Mouse (Mus musculus): Measurements from ENCODE around the gene Pcid2. TPM values are rescaled to one million over a fixed set of nuclear protein-coding genes. Genes with fewer than 3 reads are reported as not detected.

Gene Pcid2
- polyA plus RNA-seq, 1 experiment from 2014 or later = 57.4 TPM

DNA sequence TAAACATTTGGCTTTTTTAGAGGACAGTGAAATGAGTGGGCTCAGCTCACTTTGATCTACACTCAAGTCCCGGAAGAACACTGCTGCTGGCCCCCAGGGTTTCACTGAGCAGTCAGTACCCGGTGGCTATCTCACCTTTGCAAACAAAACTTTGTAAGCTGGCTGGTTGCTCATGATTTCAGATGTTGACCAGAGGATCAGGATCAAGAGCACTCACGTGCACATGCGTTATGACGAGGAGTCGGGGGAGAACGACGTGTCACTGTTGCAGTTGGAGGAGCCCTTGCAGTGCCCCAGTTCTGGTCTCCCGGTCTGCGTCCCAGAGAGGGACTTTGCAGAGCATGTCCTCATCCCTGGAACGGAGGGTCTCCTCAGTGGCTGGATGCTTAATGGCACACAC lies 32.0 kb downstream of the Pcid2 start:
- H3K4me2 ChIP-seq (ENCODE audit: low read depth, severe bottlenecking) = no peak overlapping the region
- no peak for ATAC-seq (ENCODE audit: insufficient number of reproducible peaks, low FRiP score, low TSS enrichment, low read depth)

DNA sequence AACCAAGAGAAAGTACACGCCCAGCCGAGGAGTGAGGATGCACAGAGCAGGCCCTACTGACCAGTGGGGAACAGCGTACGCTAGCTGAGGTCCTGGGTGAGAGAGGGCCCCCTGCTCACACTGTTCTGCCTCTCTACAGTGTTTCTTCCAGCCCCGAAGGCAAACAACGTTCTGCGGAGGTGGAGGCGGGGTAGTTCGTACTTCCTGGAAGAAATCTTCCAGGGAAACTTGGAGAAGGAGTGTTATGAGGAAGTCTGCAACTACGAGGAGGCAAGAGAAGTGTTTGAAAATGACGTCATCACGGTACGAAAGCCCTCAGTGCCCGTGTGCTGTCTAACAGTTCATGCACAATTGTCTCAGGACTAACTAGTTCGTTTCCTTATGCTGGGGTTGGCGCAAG lies 42.1 kb downstream of the Pcid2 start:
- ATAC-seq (ENCODE audit: insufficient number of reproducible peaks, low FRiP score, low TSS enrichment, low read depth) (no peak), DNase-seq (ENCODE audit: low spot score) (no peak)
- no peak overlapping the region for H3K4me3 ChIP-seq (ENCODE audit: low read depth, low read length)
- H3K9ac ChIP-seq (ENCODE audit: low read length) = no peak overlapping the region
- no peaks in the 10 kb centered on the region for H3K9me3 ChIP-seq (ENCODE audit: control insufficient read depth, low read length)
- H3K4me1 ChIP-seq (ENCODE audit: control insufficient read depth, insufficient read depth, low read length) = no peaks in the 10 kb centered on the region
- H3K4me2 ChIP-seq (ENCODE audit: low read depth, severe bottlenecking) = no peak overlapping the region
- H3K36me3 ChIP-seq (ENCODE audit: control insufficient read depth, insufficient read depth, low read length) = no peaks in the 10 kb centered on the region
- WGBS = 86% methylated on average over 16 of the region's 16 CpGs
- H3K27ac ChIP-seq (replicated peaks; ENCODE audit: low read depth, low read length) = no peak overlapping the region
- H3K27me3 ChIP-seq (ENCODE audit: control insufficient read depth, insufficient read depth, low read length) = no peaks in the 10 kb centered on the region

More for the DNA sequence above, 32.0 kb downstream of the Pcid2 start:
- no peak overlapping the region for H3K27ac ChIP-seq (replicated peaks; ENCODE audit: low read depth, low read length)
- H3K4me3 ChIP-seq (ENCODE audit: low read depth, low read length) = no peak overlapping the region
- no peaks in the 10 kb centered on the region for H3K4me1 ChIP-seq (ENCODE audit: control insufficient read depth, insufficient read depth, low read length)
- H3K9me3 ChIP-seq (ENCODE audit: control insufficient read depth, low read length) = no peaks in the 10 kb centered on the region
- no peak for DNase-seq (ENCODE audit: low spot score)
- no peak overlapping the region for H3K9ac ChIP-seq (ENCODE audit: low read length)
- H3K36me3 ChIP-seq (ENCODE audit: control insufficient read depth, insufficient read depth, low read length) = peaks cover 12% of the 10 kb centered on the region
- no peaks in the 10 kb centered on the region for H3K27me3 ChIP-seq (ENCODE audit: control insufficient read depth, insufficient read depth, low read length)
- WGBS = 95% methylated on average over 11 of the region's 11 CpGs

DNA sequence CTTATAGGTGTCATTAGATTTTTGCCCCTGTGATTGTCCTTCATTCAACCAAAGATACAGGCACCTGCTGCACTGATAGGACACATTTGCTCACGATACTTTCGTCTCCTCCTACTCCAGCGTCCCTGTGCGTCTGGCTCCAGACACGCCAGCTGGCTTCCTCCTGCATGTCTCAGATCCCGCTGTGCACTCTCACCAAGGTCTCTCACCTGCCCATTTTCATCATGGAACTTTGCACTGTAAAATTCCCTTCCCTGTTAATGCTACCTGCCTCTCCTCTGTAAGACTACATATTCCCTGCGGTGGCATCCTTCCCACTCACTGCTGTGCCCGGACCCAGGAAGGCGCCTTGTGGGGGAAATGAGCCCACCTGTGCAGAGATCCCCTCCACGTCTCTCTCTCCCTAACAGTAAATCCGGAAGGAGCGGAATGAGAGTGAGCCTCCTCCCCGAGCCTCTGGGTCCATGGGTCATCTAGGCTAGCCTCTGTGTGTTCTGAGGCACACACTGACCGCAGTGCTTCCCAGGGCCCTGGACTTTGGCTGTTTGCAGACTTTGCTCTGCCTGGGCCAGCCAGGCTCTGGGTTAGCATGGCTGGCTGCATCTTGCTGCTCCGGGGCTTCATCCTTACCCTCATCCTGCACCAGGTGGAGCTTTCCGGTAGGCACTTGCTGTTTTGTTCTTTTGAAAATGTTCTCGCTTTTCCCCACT lies 44.7 kb downstream of the Pcid2 start, which contains the start of gene Proz:
Proz (plus strand) TSS at position 474 of the 710 bp plus-strand sequence.
- DNase-seq (ENCODE audit: low spot score) = no peak
- Histone ChIP-seq H3K27ac (replicated peaks; ENCODE audit: low read depth, low read length) (no peak within 1 kb of the TSS), H3K4me1 (ENCODE audit: control insufficient read depth, insufficient read depth, low read length) (no peaks in the 10 kb centered on the region), H3K36me3 (ENCODE audit: control insufficient read depth, insufficient read depth, low read length) (no peaks in the 10 kb centered on the region), H3K4me3 (ENCODE audit: low read depth, low read length) (no peak within 1 kb of the TSS), H3K4me2 (ENCODE audit: low read depth, severe bottlenecking) (no peak within 1 kb of the TSS), H3K9ac (ENCODE audit: low read length) (no peak within 1 kb of the TSS), H3K27me3 (ENCODE audit: control insufficient read depth, insufficient read depth, low read length) (no peaks in the 10 kb centered on the region), H3K9me3 (ENCODE audit: control insufficient read depth, low read length) (no peaks in the 10 kb centered on the region)
- no peak for ATAC-seq (ENCODE audit: insufficient number of reproducible peaks, low FRiP score, low TSS enrichment, low read depth)
- WGBS = 77% methylated on average over 17 of the region's 17 CpGs

DNA sequence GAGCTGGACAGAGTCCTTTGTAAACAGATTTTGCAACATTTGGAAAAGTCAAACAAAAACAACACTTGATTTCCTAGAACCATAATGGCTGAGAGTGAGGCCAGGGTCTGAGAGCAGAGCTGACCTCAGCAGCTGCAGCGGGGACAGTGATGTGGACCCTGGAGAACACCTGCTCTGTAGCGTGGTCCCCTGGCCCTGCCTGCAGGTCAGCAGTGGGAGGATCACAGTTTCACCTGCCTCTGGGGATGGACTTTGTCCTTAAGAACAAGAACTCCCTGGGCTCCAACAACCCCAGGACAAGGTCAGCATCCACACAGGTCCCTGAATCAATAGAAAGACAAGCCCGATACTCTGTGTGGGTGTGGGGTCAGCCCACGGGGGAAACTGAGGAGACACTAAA lies 47.9 kb downstream of the Pcid2 start:
- Histone ChIP-seq H3K4me3 (ENCODE audit: low read depth, low read length) (no peak overlapping the region), H3K4me1 (ENCODE audit: control insufficient read depth, insufficient read depth, low read length) (no peaks in the 10 kb centered on the region), H3K36me3 (ENCODE audit: control insufficient read depth, insufficient read depth, low read length) (no peaks in the 10 kb centered on the region), H3K9me3 (ENCODE audit: control insufficient read depth, low read length) (no peaks in the 10 kb centered on the region), H3K27me3 (ENCODE audit: control insufficient read depth, insufficient read depth, low read length) (no peaks in the 10 kb centered on the region), H3K4me2 (ENCODE audit: low read depth, severe bottlenecking) (no peak overlapping the region), H3K9ac (ENCODE audit: low read length) (no peak overlapping the region), H3K27ac (replicated peaks; ENCODE audit: low read depth, low read length) (no peak overlapping the region)
- ATAC-seq (ENCODE audit: insufficient number of reproducible peaks, low FRiP score, low TSS enrichment, low read depth) (no peak), DNase-seq (ENCODE audit: low spot score) (no peak)
- 82% methylated on average over 4 of the region's 4 CpGs for WGBS

DNA sequence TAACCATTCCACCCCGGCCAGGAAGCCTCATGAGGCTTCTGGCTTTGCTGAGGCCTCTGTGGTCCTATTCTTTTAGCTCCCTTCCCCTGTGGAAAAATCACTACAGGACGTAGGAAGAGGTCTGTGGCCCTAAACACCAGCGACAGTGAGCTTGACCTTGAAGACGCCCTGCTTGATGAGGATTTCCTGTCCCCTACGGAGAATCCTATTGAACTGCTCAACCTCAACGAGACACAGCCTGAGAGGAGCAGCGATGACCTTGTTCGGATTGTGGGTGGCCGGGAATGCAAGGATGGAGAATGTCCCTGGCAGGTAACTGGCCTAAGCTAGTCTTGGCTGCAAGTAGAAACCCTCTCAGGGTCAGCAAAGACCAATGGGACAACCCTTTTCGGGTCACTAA lies 54.7 kb downstream of the Pcid2 start:
- Histone ChIP-seq H3K4me1 (ENCODE audit: control insufficient read depth, insufficient read depth, low read length) (no peaks in the 10 kb centered on the region), H3K27me3 (ENCODE audit: control insufficient read depth, insufficient read depth, low read length) (no peaks in the 10 kb centered on the region), H3K36me3 (ENCODE audit: control insufficient read depth, insufficient read depth, low read length) (peaks cover 2% of the 10 kb centered on the region; the same call in 1 of the 2 replicates), H3K9ac (ENCODE audit: low read length) (no peak overlapping the region), H3K4me3 (ENCODE audit: low read depth, low read length) (no peak overlapping the region), H3K4me2 (ENCODE audit: low read depth, severe bottlenecking) (no peak overlapping the region), H3K27ac (replicated peaks; ENCODE audit: low read depth, low read length) (no peak overlapping the region), H3K9me3 (ENCODE audit: control insufficient read depth, low read length) (no peaks in the 10 kb centered on the region)
- WGBS = 86% methylated on average over 10 of the region's 10 CpGs
- no peak for ATAC-seq (ENCODE audit: insufficient number of reproducible peaks, low FRiP score, low TSS enrichment, low read depth)
- DNase-seq (ENCODE audit: low spot score) = no peak

DNA sequence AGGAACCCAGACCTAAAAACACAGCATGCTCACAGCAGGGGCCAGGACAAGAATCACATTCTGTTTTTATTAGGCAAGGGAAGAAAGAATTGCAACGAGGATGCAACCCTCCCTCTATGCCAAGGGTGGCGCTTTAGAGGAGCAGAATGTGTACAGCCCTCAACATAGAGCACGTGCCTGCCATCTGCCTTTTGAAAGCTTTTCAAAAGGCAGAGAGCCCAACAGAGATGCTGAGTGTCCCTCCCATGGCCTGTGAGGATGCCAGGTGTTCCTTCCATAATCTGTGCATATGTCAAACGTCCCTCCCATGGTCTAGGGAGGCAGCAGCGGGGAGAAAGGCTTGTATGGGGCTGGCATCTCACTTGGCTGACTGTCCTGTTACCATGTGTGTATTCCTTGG lies 57.6 kb downstream of the Pcid2 start:
- DNase-seq (ENCODE audit: low spot score) = no peak
- no peak overlapping the region for H3K4me2 ChIP-seq (ENCODE audit: low read depth, severe bottlenecking)
- H3K27me3 ChIP-seq (ENCODE audit: control insufficient read depth, insufficient read depth, low read length) = no peaks in the 10 kb centered on the region
- H3K9me3 ChIP-seq (ENCODE audit: control insufficient read depth, low read length) = no peaks in the 10 kb centered on the region
- peaks cover 2% of the 10 kb centered on the region; the same call in 1 of the 2 replicates for H3K36me3 ChIP-seq (ENCODE audit: control insufficient read depth, insufficient read depth, low read length)
- 63% methylated on average over 5 of the region's 5 CpGs for WGBS
- no peak overlapping the region for H3K9ac ChIP-seq (ENCODE audit: low read length)
- ATAC-seq (ENCODE audit: insufficient number of reproducible peaks, low FRiP score, low TSS enrichment, low read depth) = no peak
- no peaks in the 10 kb centered on the region for H3K4me1 ChIP-seq (ENCODE audit: control insufficient read depth, insufficient read depth, low read length)
- no peak overlapping the region for H3K4me3 ChIP-seq (ENCODE audit: low read depth, low read length)
- H3K27ac ChIP-seq (replicated peaks; ENCODE audit: low read depth, low read length) = no peak overlapping the region

DNA sequence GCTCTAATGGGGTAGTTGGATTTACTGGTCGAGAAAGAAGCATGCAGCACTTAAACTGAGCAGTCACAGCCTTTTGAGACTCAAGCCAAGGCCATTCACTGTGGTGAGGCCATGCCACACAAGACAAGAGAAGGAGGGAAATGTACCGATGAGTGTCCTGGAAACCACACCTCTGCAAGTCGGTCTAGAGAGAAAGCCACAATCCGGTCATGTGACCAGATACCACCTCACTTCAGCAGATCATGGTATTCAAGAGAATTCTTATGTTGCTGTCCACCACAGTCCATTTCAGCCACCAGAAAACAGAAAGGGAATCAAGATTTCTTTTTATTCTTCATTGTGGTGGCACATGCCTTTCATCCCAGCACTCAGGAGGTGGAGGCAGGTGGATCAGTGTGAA lies 63.8 kb downstream of the Pcid2 start:
- 0 out of 2 replicates have a peak, but pooled peaks cover 3% of the 10 kb centered on the region for H3K4me1 ChIP-seq (ENCODE audit: control insufficient read depth, insufficient read depth, low read length)
- H3K27ac ChIP-seq (replicated peaks; ENCODE audit: low read depth, low read length) = no peak overlapping the region
- ATAC-seq (ENCODE audit: insufficient number of reproducible peaks, low FRiP score, low TSS enrichment, low read depth) (no peak), DNase-seq (ENCODE audit: low spot score) (no peak)
- H3K9ac ChIP-seq (ENCODE audit: low read length) = no peak overlapping the region
- 85% methylated on average over 4 of the region's 4 CpGs for WGBS
- H3K9me3 ChIP-seq (ENCODE audit: control insufficient read depth, low read length) = no peaks in the 10 kb centered on the region
- H3K4me2 ChIP-seq (ENCODE audit: low read depth, severe bottlenecking) = no peak overlapping the region
- peaks cover 2% of the 10 kb centered on the region; the same call in 1 of the 2 replicates for H3K36me3 ChIP-seq (ENCODE audit: control insufficient read depth, insufficient read depth, low read length)
- no peaks in the 10 kb centered on the region for H3K27me3 ChIP-seq (ENCODE audit: control insufficient read depth, insufficient read depth, low read length)
- H3K4me3 ChIP-seq (ENCODE audit: low read depth, low read length) = no peak overlapping the region

DNA sequence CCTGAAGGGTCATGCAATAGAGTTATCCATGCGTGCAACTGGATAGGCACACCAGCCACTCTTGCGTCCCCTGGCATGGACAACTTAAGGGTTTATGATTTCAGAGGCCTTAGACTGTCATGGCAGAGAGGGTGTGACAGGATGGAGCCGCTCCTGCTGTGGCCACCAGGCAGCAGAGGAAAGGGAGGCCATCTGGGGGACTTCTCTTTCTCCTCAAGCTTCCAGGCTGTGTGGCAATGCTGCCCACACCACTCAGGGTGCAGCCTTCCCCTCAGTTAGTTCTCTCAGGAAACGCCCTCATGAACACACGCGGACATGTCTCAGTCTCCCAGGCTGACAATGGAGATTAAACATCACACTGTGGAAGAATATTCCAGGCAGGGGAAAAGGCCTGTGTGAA lies 66.2 kb downstream of the Pcid2 start:
- Histone ChIP-seq H3K4me1 (ENCODE audit: control insufficient read depth, insufficient read depth, low read length) (0 out of 2 replicates have a peak, but pooled peaks cover 3% of the 10 kb centered on the region), H3K4me2 (ENCODE audit: low read depth, severe bottlenecking) (no peak overlapping the region), H3K27ac (replicated peaks; ENCODE audit: low read depth, low read length) (no peak overlapping the region), H3K9ac (ENCODE audit: low read length) (no peak overlapping the region), H3K36me3 (ENCODE audit: control insufficient read depth, insufficient read depth, low read length) (no peaks in the 10 kb centered on the region), H3K9me3 (ENCODE audit: control insufficient read depth, low read length) (no peaks in the 10 kb centered on the region), H3K4me3 (ENCODE audit: low read depth, low read length) (no peak overlapping the region), H3K27me3 (ENCODE audit: control insufficient read depth, insufficient read depth, low read length) (no peaks in the 10 kb centered on the region)
- ATAC-seq (ENCODE audit: insufficient number of reproducible peaks, low FRiP score, low TSS enrichment, low read depth) (no peak), DNase-seq (ENCODE audit: low spot score) (no peak)
- WGBS = 92% methylated on average over 6 of the region's 6 CpGs

DNA sequence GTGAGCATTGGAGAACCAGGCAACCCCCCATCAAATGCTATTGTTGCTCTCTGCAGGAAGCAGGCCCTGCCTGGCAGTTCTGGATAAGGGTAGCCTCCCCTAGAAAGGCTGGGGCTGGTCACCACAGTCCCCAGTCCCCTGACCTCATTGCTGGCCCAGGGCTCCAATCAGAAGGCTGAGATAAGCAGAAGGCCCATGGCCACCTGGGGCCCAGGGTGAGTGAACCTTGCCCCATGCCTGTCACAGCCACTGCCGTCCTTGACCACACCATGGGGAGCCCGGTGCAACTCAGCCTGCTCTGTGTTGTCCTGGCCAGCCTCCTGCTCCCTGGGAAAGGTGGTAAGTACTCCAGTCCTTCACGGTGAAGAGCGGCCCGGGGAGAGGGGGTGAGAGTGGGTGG lies 67.7 kb downstream of the Pcid2 start:
- Histone ChIP-seq H3K9ac (ENCODE audit: low read length) (no peak overlapping the region), H3K27ac (replicated peaks; ENCODE audit: low read depth, low read length) (no peak overlapping the region), H3K9me3 (ENCODE audit: control insufficient read depth, low read length) (no peaks in the 10 kb centered on the region), H3K4me2 (ENCODE audit: low read depth, severe bottlenecking) (no peak overlapping the region), H3K4me3 (ENCODE audit: low read depth, low read length) (no peak overlapping the region), H3K36me3 (ENCODE audit: control insufficient read depth, insufficient read depth, low read length) (no peaks in the 10 kb centered on the region), H3K4me1 (ENCODE audit: control insufficient read depth, insufficient read depth, low read length) (0 out of 2 replicates have a peak, but pooled peaks cover 3% of the 10 kb centered on the region), H3K27me3 (ENCODE audit: control insufficient read depth, insufficient read depth, low read length) (no peaks in the 10 kb centered on the region)
- no peak for ATAC-seq (ENCODE audit: insufficient number of reproducible peaks, low FRiP score, low TSS enrichment, low read depth)
- WGBS = 55% methylated on average over 5 of the region's 5 CpGs
- DNase-seq (ENCODE audit: low spot score) = no peak
